Mouse (Mus musculus): ENCODE results near the gene Prrt1. TPM values are rescaled to one million over a fixed set of nuclear protein-coding genes. Genes with fewer than 3 reads are reported as not detected.

Gene Prrt1
- polyA plus RNA-seq, 1 experiment from 2014 or later: 10.7 TPM

Other genes with a start within 250 kb of the Prrt1 start
- 5.8 and 7.1 TPM in 2 replicates for gene BC051142, start 230.7 kb upstream of the Prrt1 start, polyA plus RNA-seq (2015; fragmentation: Nextera tagmentation; extraction: Ambion mirVana)
- gene Btnl4, start 152.2 kb upstream of the Prrt1 start, polyA plus RNA-seq (2015; fragmentation: Nextera tagmentation; extraction: Ambion mirVana): not detected in 2 replicates
- gene Btnl6, start 112.2 kb upstream of the Prrt1 start, polyA plus RNA-seq (2015; fragmentation: Nextera tagmentation; extraction: Ambion mirVana): not detected in 2 replicates
- gene Notch4, start 65.3 kb upstream of the Prrt1 start, polyA plus RNA-seq (2015; fragmentation: Nextera tagmentation; extraction: Ambion mirVana): 7.2 and 11.8 TPM in 2 replicates
- gene Gpsm3, start 39.7 kb upstream of the Prrt1 start, polyA plus RNA-seq (2015; fragmentation: Nextera tagmentation; extraction: Ambion mirVana): 3.8 and 5.1 TPM in 2 replicates
- 10.2 and 10.7 TPM in 2 replicates for gene Pbx2, start 38.3 kb upstream of the Prrt1 start, polyA plus RNA-seq (2015; fragmentation: Nextera tagmentation; extraction: Ambion mirVana)
- 1.7 and 1.8 TPM in 2 replicates for gene Ager, start 31.7 kb upstream of the Prrt1 start, polyA plus RNA-seq (2015; fragmentation: Nextera tagmentation; extraction: Ambion mirVana)
- 306 and 313 TPM in 2 replicates for gene Rnf5, start 25.8 kb upstream of the Prrt1 start, polyA plus RNA-seq (2015; fragmentation: Nextera tagmentation; extraction: Ambion mirVana)
- 128 and 130 TPM in 2 replicates for gene Agpat1, start 25.3 kb upstream of the Prrt1 start, polyA plus RNA-seq (2015; fragmentation: Nextera tagmentation; extraction: Ambion mirVana)
- 9.2 and 10.3 TPM in 2 replicates for gene Egfl8, start 13.6 kb upstream of the Prrt1 start, polyA plus RNA-seq (2015; fragmentation: Nextera tagmentation; extraction: Ambion mirVana)
- 20.0 and 20.9 TPM in 2 replicates for gene Ppt2, start 1.0 kb upstream of the Prrt1 start, polyA plus RNA-seq (2015; fragmentation: Nextera tagmentation; extraction: Ambion mirVana)
- 14.6 and 16.0 TPM in 2 replicates for gene Fkbpl, start 15.2 kb downstream of the Prrt1 start, polyA plus RNA-seq (2015; fragmentation: Nextera tagmentation; extraction: Ambion mirVana)
- gene Atf6b, start 17.6 kb downstream of the Prrt1 start, polyA plus RNA-seq (2015; fragmentation: Nextera tagmentation; extraction: Ambion mirVana): 123 and 125 TPM in 2 replicates
- gene Tnxb, start 41.0 kb downstream of the Prrt1 start, polyA plus RNA-seq (2015; fragmentation: Nextera tagmentation; extraction: Ambion mirVana): 0.18 and 0.24 TPM in 2 replicates
- gene C4b, start 114.3 kb downstream of the Prrt1 start, polyA plus RNA-seq (2015; fragmentation: Nextera tagmentation; extraction: Ambion mirVana): 0.22 TPM in 2 replicates
- not detected in 2 replicates for gene Cyp21a1, start 175.0 kb downstream of the Prrt1 start, polyA plus RNA-seq (2015; fragmentation: Nextera tagmentation; extraction: Ambion mirVana)
- 41.2 and 50.4 TPM in 2 replicates for gene Stk19, start 207.4 kb downstream of the Prrt1 start, polyA plus RNA-seq (2015; fragmentation: Nextera tagmentation; extraction: Ambion mirVana)
- gene Dxo, start 207.5 kb downstream of the Prrt1 start, polyA plus RNA-seq (2015; fragmentation: Nextera tagmentation; extraction: Ambion mirVana): 75.0 and 79.1 TPM in 2 replicates
- 67.4 and 73.8 TPM in 2 replicates for gene Skiv2l, start 220.7 kb downstream of the Prrt1 start, polyA plus RNA-seq (2015; fragmentation: Nextera tagmentation; extraction: Ambion mirVana)
- 76.3 and 82.3 TPM in 2 replicates for gene Nelfe, start 220.9 kb downstream of the Prrt1 start, polyA plus RNA-seq (2015; fragmentation: Nextera tagmentation; extraction: Ambion mirVana)
- gene Cfb, start 233.0 kb downstream of the Prrt1 start, polyA plus RNA-seq (2015; fragmentation: Nextera tagmentation; extraction: Ambion mirVana): 2.6 and 3.3 TPM in 2 replicates
- 17.4 and 17.5 TPM in 2 replicates for gene Zbtb12, start 249.9 kb downstream of the Prrt1 start, polyA plus RNA-seq (2015; fragmentation: Nextera tagmentation; extraction: Ambion mirVana)

All from midbrain, embryonic 15.5 days (tissue).